ENCODE assay signal across 20 mouse cellular contexts in genomic region chr17:56536874-56537273, GRCm38 (mm10). TPM values are rescaled to one million over a fixed set of nuclear protein-coding genes. Genes with fewer than 3 reads are reported as not detected.
DNase-seq lines count a peak whose midpoint lies in the region; ATAC-seq and TF ChIP-seq lines count a peak whose summit lies in the region.
"Had no signal": no experiment of that assay in that cellular context is flagged by ENCODE, and none has a peak within 500 bp of the region (broad histone marks: within the 10 kb centered on the region; RNA-seq: fewer than 3 reads in every experiment).

No protein-coding gene starts in this region.

- ATAC-seq in midbrain, embryonic 12.5 days (ENCODE audit: low FRiP score, low read depth), result 0 out of 2 replicates have a peak, but pooled peaks have one; percentile 5
- ATAC-seq in forebrain, embryonic 15.5 days (replicated peaks), result peak; percentile 61
- ATAC-seq in hindbrain, postnatal 0 days, result peak; percentile 33; the same call in 1 of the 2 replicates
- ATAC-seq in erythroid progenitor cell, adult 5-6 weeks (replicated peaks; ENCODE audit: low FRiP score, poor library complexity, severe bottlenecking), result no peak
- no peak for ATAC-seq in monocyte, adult 5-6 weeks (replicated peaks; ENCODE audit: insufficient number of reproducible peaks, low FRiP score, low TSS enrichment, poor library complexity, severe bottlenecking)

- H3K27ac ChIP-seq in midbrain, embryonic 12.5 days (replicated peaks), result peak overlapping the region; percentile 74
- H3K27ac ChIP-seq in midbrain, embryonic 10.5 days (replicated peaks), result no peak overlapping the region
- peak overlapping the region; percentile 90 for H3K27ac ChIP-seq in forebrain, embryonic 15.5 days (replicated peaks)
- H3K27ac ChIP-seq in hindbrain, postnatal 0 days, result peak overlapping the region; percentile 64
- H3K27ac ChIP-seq: heart, adult 2 months; kidney, embryonic 15.5 days; limb, embryonic 15.5 days; lung, embryonic 15.5 days had no signal

- H3K4me2 ChIP-seq in midbrain, embryonic 12.5 days (replicated peaks), result no peak overlapping the region
- H3K4me2 ChIP-seq in forebrain, embryonic 15.5 days (replicated peaks), result no peak overlapping the region
- H3K4me2 ChIP-seq in hindbrain, postnatal 0 days (ENCODE audit: low read depth, low read length), result no peak overlapping the region
- H3K4me2 ChIP-seq: kidney, embryonic 15.5 days; limb, embryonic 15.5 days; lung, embryonic 15.5 days had no signal

- H3K9ac ChIP-seq in midbrain, embryonic 12.5 days (replicated peaks), result no peak overlapping the region
- H3K9ac ChIP-seq in forebrain, embryonic 15.5 days (replicated peaks), result no peak overlapping the region
- no peak overlapping the region for H3K9ac ChIP-seq in hindbrain, postnatal 0 days (replicated peaks; ENCODE audit: low read length)
- H3K9ac ChIP-seq: kidney, embryonic 15.5 days; limb, embryonic 15.5 days; lung, embryonic 15.5 days had no signal

- H3K36me3 ChIP-seq in midbrain, embryonic 12.5 days, result no peaks in the 10 kb centered on the region
- H3K36me3 ChIP-seq in midbrain, embryonic 10.5 days, result no peaks in the 10 kb centered on the region
- no peaks in the 10 kb centered on the region for H3K36me3 ChIP-seq in forebrain, embryonic 15.5 days
- no peaks in the 10 kb centered on the region for H3K36me3 ChIP-seq in hindbrain, postnatal 0 days (ENCODE audit: insufficient read depth, low read length)
- H3K36me3 ChIP-seq: G1E; kidney, embryonic 15.5 days; limb, embryonic 15.5 days; lung, embryonic 15.5 days had no signal

- H3K27me3 ChIP-seq in midbrain, embryonic 12.5 days, result no peaks in the 10 kb centered on the region
- H3K27me3 ChIP-seq in midbrain, embryonic 10.5 days (ENCODE audit: low read depth, poor library complexity, severe bottlenecking), result peaks cover 8% of the 10 kb centered on the region
- H3K27me3 ChIP-seq in forebrain, embryonic 15.5 days, result no peaks in the 10 kb centered on the region
- no peaks in the 10 kb centered on the region for H3K27me3 ChIP-seq in hindbrain, postnatal 0 days (ENCODE audit: insufficient read depth, low read length)
- H3K27me3 ChIP-seq: kidney, embryonic 15.5 days; limb, embryonic 15.5 days; lung, embryonic 15.5 days had no signal

- 49% methylated on average over 3 of the region's 3 CpGs for WGBS in midbrain, embryonic 12.5 days
- 70% methylated on average over 3 of the region's 3 CpGs for WGBS in midbrain, embryonic 10.5 days
- WGBS in forebrain, embryonic 15.5 days, result 20% methylated on average over 3 of the region's 3 CpGs
- 29% methylated on average over 3 of the region's 3 CpGs for WGBS in hindbrain, postnatal 0 days

- no peaks in the 10 kb centered on the region for H3K9me3 ChIP-seq in midbrain, embryonic 12.5 days
- no peaks in the 10 kb centered on the region for H3K9me3 ChIP-seq in midbrain, embryonic 10.5 days (replicated peaks)
- H3K9me3 ChIP-seq in forebrain, embryonic 15.5 days, result no peaks in the 10 kb centered on the region
- H3K9me3 ChIP-seq in hindbrain, postnatal 0 days (ENCODE audit: low read length), result no peaks in the 10 kb centered on the region
- H3K9me3 ChIP-seq: kidney, embryonic 15.5 days; limb, embryonic 15.5 days; lung, embryonic 15.5 days had no signal

- H3K4me1 ChIP-seq in midbrain, embryonic 12.5 days, result peaks cover 34% of the 10 kb centered on the region
- peaks cover 47% of the 10 kb centered on the region for H3K4me1 ChIP-seq in midbrain, embryonic 10.5 days
- peaks cover 32% of the 10 kb centered on the region for H3K4me1 ChIP-seq in forebrain, embryonic 15.5 days
- H3K4me1 ChIP-seq in hindbrain, postnatal 0 days (ENCODE audit: insufficient read depth, low read length), result peaks cover 6% of the 10 kb centered on the region; the same call in 1 of the 2 replicates
- H3K4me1 ChIP-seq: limb, embryonic 15.5 days; lung, embryonic 15.5 days had no signal

- no peak for DNase-seq in midbrain, embryonic 10.5 days (ENCODE audit: low spot score)
- peak; percentile 58 for DNase-seq in hindbrain, postnatal 0 days (ENCODE audit: low spot score)
- DNase-seq in thymus, postnatal 10 days (ENCODE audit: low spot score in 2 of 2), result no peak
- DNase-seq: adrenal gland, postnatal 10 days; cerebellum, adult 9-11 months; heart, adult 2 months had no signal

- no peak for TF ChIP-seq CTCF in hindbrain, postnatal 0 days (IDR thresholded peaks at IDR 0.05; ENCODE audit: low read depth)

- no peak overlapping the region for H3K4me3 ChIP-seq in midbrain, embryonic 12.5 days
- H3K4me3 ChIP-seq in midbrain, embryonic 10.5 days, result no peak overlapping the region
- no peak overlapping the region for H3K4me3 ChIP-seq in forebrain, embryonic 15.5 days
- H3K4me3 ChIP-seq in hindbrain, postnatal 0 days (ENCODE audit: low read length), result no peak overlapping the region
- H3K4me3 ChIP-seq: heart, adult 2 months; kidney, embryonic 15.5 days; limb, embryonic 15.5 days; lung, embryonic 15.5 days had no signal

RNA-seq across cellular contexts. Expression of gene Gm20219, which starts 17.3 kb away (rescaled TPM):
- polyA plus RNA-seq in midbrain, embryonic 12.5 days (2016; fragmentation: Nextera tagmentation; extraction: Ambion mirVana), result 1.6 and 1.9 TPM in 2 replicates
- 0.80 and 0.89 TPM in 2 replicates for polyA plus RNA-seq in midbrain, embryonic 10.5 days (2016; fragmentation: Nextera tagmentation; extraction: Ambion mirVana)
- 1.5 TPM in 2 replicates for polyA plus RNA-seq in forebrain, embryonic 15.5 days (2015; fragmentation: Nextera tagmentation; extraction: Ambion mirVana)
- 0.10 and 0.54 TPM in 2 replicates for total RNA-seq in hindbrain, postnatal 0 days (2014; rRNA removed)
- 0.37 and 0.55 TPM in 2 replicates for polyA plus RNA-seq in hindbrain, postnatal 0 days (2015; fragmentation: Nextera tagmentation; extraction: Ambion mirVana)
- total RNA-seq in erythroid progenitor cell, adult 5-6 weeks (2015; ENCODE audit: low replicate concordance), result 6.1 TPM in 1 of 2 replicates, not detected in the other
- total RNA-seq in erythroid progenitor cell, adult 5-6 weeks (2017; ENCODE audit: low replicate concordance), result 1.2 TPM in 1 of 2 replicates, not detected in the other
- total RNA-seq in monocyte, adult 5-6 weeks (2017), result 1.2 to 2.0 TPM (median 1.4 TPM) in 3 replicates

RNA-seq across cellular contexts. Expression of gene Znrf4, which starts 24.6 kb away (rescaled TPM):
- not detected in 2 replicates for polyA plus RNA-seq in midbrain, embryonic 12.5 days (2016; fragmentation: Nextera tagmentation; extraction: Ambion mirVana)
- not detected in 2 replicates for polyA plus RNA-seq in midbrain, embryonic 10.5 days (2016; fragmentation: Nextera tagmentation; extraction: Ambion mirVana)
- polyA plus RNA-seq in forebrain, embryonic 15.5 days (2015; fragmentation: Nextera tagmentation; extraction: Ambion mirVana), result 0.14 and 0.36 TPM in 2 replicates
- not detected in 2 replicates for total RNA-seq in hindbrain, postnatal 0 days (2014; rRNA removed)
- polyA plus RNA-seq in hindbrain, postnatal 0 days (2015; fragmentation: Nextera tagmentation; extraction: Ambion mirVana), result not detected in 2 replicates
- total RNA-seq in erythroid progenitor cell, adult 5-6 weeks (2015; ENCODE audit: low replicate concordance), result not detected in 2 replicates
- total RNA-seq in erythroid progenitor cell, adult 5-6 weeks (2017; ENCODE audit: low replicate concordance), result not detected in 2 replicates
- not detected in 3 replicates for total RNA-seq in monocyte, adult 5-6 weeks (2017)
- total RNA-seq: adrenal gland, postnatal 10 days; G1E; gastrocnemius, adult 18-20 months; heart, adult 2 months; layer of hippocampus, adult 8-10 months; left cerebral cortex, adult 8-10 months; megakaryocyte progenitor cell, adult 5-6 weeks had no signal
- polyA plus RNA-seq: G1E; heart, embryonic 16.5 days; kidney, embryonic 15.5 days; limb, embryonic 15.5 days; lung, embryonic 15.5 days; neural tube, embryonic 11.5 days had no signal

RNA-seq across cellular contexts. Expression of gene Safb2, which starts 47.5 kb away (rescaled TPM):
- 94.7 and 107 TPM in 2 replicates for polyA plus RNA-seq in midbrain, embryonic 12.5 days (2016; fragmentation: Nextera tagmentation; extraction: Ambion mirVana)
- polyA plus RNA-seq in midbrain, embryonic 10.5 days (2016; fragmentation: Nextera tagmentation; extraction: Ambion mirVana), result 80.9 and 85.6 TPM in 2 replicates
- 76.1 and 84.7 TPM in 2 replicates for polyA plus RNA-seq in forebrain, embryonic 15.5 days (2015; fragmentation: Nextera tagmentation; extraction: Ambion mirVana)
- total RNA-seq in hindbrain, postnatal 0 days (2014; rRNA removed), result 34.1 and 45.2 TPM in 2 replicates
- polyA plus RNA-seq in hindbrain, postnatal 0 days (2015; fragmentation: Nextera tagmentation; extraction: Ambion mirVana), result 48.4 and 52.5 TPM in 2 replicates
- 107 and 153 TPM in 2 replicates for total RNA-seq in erythroid progenitor cell, adult 5-6 weeks (2015; ENCODE audit: low replicate concordance)
- 350 and 385 TPM in 2 replicates for total RNA-seq in erythroid progenitor cell, adult 5-6 weeks (2017; ENCODE audit: low replicate concordance)
- 191 to 318 TPM (median 246 TPM) in 3 replicates for total RNA-seq in monocyte, adult 5-6 weeks (2017)

RNA-seq across cellular contexts. Expression of gene Safb, which starts 47.8 kb away (rescaled TPM):
- polyA plus RNA-seq in midbrain, embryonic 12.5 days (2016; fragmentation: Nextera tagmentation; extraction: Ambion mirVana), result 168 and 177 TPM in 2 replicates
- 148 and 157 TPM in 2 replicates for polyA plus RNA-seq in midbrain, embryonic 10.5 days (2016; fragmentation: Nextera tagmentation; extraction: Ambion mirVana)
- polyA plus RNA-seq in forebrain, embryonic 15.5 days (2015; fragmentation: Nextera tagmentation; extraction: Ambion mirVana), result 125 and 132 TPM in 2 replicates
- total RNA-seq in hindbrain, postnatal 0 days (2014; rRNA removed), result 40.8 and 47.0 TPM in 2 replicates
- 71.7 and 85.0 TPM in 2 replicates for polyA plus RNA-seq in hindbrain, postnatal 0 days (2015; fragmentation: Nextera tagmentation; extraction: Ambion mirVana)
- 120 and 141 TPM in 2 replicates for total RNA-seq in erythroid progenitor cell, adult 5-6 weeks (2015; ENCODE audit: low replicate concordance)
- 189 and 314 TPM in 2 replicates for total RNA-seq in erythroid progenitor cell, adult 5-6 weeks (2017; ENCODE audit: low replicate concordance)
- total RNA-seq in monocyte, adult 5-6 weeks (2017), result 126 to 218 TPM (median 173 TPM) in 3 replicates

Comparison
In these comparisons a context has a peak if more than half of its experiments do, and no peak if none do; other contexts are left out.
1. ATAC-seq: peak in midbrain, embryonic 12.5 days (single experiment), forebrain, embryonic 15.5 days (single experiment) and hindbrain, postnatal 0 days (single experiment); none in erythroid progenitor cell, adult 5-6 weeks (single experiment) and monocyte, adult 5-6 weeks (single experiment).